Mouse (Mus musculus) heart, postnatal 36 days (tissue): ENCODE measurements around the gene L3mbtl3. TPM values are rescaled to one million over a fixed set of nuclear protein-coding genes. Genes with fewer than 3 reads are reported as not detected.

Experiments
- DNase-seq, 2 experiments: peaks; one replicate each; pipeline ENCODE4 v3.0.0; 2021 to 2022
- intact Hi-C: fragments of 180-260 bp; cut with DNase I; formaldehyde crosslinking; loops from one replicate; pipeline ENCODE4 v1.15.1; 2025
- microRNA-seq, 2 experiments: library from miRNA; unstranded; fragments of <30 nt; microRNA quantifications; one replicate each; pipeline ENCODE4 v1.2.0; 2021; ENCODE audit warnings: borderline number of aligned reads in 2 of 2
- total RNA-seq, 2 experiments: library from RNA; stranded (reverse); gene quantifications; 2 replicates each; pipeline ENCODE4 v1.2.3; 2021

The L3mbtl3 gene
- total RNA-seq, 2 experiments from 2014 or later = 7.1 to 8.7 TPM

DNA sequence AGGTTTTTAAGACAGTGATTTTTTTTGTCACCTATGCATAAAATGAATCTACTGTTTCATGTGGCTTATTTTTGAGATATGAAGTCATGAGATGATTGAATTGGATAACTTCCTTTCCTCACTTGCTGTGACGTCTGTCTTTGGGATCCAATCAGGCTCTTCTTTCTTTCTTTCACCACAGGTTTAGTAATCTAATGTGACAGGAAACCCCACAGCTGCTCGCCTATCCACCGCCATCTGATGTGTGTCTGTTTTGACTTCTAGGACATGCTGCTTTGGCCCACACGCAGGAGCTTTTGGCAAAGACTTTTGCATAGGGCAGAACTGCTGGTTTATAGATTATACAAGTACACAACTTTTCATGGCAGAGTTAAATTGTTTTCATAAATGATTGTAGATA lies 115.9 kb downstream of the L3mbtl3 start:
- intact Hi-C loops = no loop called here
- no peak for DNase-seq

DNA sequence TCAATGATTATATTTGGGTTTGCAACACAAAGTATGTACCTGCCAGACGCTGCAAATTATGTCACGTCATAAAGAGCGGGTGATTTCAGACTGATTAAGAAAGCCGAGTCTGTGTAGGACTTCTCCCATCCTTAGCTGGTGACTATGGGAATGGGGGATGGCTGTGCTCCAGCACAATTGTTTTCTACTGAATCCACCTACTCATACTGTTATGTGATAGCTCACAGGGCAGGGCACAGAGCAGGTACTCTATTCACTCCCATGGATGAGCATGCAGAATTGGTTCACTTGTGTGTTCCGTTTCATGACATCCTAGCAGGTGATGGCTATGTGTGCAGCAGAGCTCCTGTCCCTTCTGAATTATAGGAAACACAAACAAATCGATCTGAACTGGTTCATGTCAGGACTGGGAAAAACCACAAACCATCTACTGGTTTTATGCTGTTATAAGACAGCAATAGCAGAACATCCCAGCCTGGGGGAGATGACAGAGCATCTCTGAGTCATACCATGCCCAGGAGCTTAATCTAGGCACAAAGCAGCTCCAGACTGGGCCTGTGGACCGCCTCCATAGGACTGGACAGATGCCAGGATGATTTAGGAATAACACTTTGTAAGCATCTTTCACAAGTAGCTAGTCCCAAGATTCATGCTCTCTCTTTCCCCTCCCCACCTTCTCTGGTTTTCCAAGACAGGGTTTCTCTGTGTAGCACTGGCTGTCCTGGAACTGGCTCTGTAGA lies 126.2 kb downstream of the L3mbtl3 start:
- intact Hi-C loops = no loop called here
- no peak for DNase-seq

DNA sequence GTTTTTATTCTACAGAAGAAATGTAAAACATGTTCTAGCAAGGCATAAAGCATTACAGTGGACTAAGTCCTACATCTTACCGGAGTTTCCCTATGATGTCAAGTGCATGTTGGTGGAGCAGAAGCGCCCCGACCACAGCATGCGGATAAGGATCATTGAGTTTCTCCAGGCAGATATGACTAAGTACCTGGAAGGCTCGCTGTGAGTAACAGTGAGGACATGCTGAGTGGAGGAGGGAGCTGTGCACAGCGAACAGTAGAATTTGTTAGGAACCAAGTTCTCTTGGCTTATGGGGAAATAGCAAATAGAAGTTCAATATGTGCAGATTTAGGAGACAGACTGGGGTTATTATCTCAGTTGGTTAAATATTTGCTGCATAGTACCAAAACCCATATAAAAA lies 131.3 kb downstream of the L3mbtl3 start:
- intact Hi-C loops = no loop called here
- no peak for DNase-seq

DNA sequence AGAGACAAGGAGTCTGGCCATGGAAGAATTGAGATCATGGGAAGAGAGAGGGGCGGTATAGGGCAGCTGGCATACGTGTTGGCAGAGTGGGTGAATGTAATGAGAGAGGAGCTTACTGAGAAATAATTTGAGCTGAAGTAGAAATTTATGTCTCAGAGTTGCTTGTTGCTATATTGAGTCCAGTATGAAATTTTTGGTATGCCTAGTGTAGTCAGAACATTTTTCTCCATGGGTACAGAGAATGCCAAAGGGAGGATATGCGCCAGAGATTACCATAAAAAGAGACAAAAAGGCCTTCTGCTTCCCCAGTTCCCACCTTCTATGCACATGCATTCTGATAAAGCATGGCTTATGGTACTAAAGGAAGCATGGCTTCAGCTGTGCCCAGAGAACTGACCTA lies 132.6 kb downstream of the L3mbtl3 start:
- intact Hi-C loops = no loop called here
- no peak for DNase-seq

DNA sequence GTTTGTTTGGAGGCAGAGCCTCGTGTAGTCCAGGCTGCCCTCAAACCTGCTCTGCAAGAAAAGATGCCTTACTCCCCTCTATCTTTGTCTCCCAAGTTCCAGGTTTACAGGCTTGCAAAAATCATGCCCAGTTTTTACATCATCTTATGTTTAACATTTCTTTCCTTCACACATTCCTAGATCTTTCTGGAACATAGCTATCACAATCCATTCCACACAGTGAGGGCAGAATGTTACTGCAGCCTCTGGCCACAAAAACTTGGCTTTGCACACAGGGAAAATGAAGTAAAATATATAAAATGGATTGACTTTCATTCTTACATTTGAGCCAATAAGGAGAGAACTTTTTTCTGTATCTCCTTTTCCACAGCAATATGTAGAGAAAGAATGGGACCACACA lies 136.7 kb downstream of the L3mbtl3 start:
- intact Hi-C loops = no loop called here
- no peak for DNase-seq

DNA sequence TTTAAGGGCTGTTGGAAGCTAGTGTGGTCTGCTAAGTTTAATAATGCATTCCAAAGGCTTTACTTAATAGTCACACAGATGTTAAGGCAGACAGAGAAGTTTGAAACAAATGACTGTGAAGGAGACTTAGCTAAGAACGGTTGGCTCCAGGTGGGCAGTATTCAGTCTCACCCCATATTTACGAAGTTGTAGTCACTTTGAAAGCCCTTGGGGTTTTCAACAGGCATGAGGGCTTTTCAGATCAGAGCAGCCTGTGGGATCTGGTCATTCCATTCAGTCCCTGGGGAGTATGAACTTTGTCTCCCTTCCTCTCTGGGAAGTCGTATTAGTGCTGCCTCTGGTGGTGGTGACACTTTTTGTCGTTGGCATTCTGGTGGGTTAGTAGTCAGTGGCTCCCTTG lies 137.2 kb downstream of the L3mbtl3 start:
- intact Hi-C loops = no loop called here
- DNase-seq = no peak

DNA sequence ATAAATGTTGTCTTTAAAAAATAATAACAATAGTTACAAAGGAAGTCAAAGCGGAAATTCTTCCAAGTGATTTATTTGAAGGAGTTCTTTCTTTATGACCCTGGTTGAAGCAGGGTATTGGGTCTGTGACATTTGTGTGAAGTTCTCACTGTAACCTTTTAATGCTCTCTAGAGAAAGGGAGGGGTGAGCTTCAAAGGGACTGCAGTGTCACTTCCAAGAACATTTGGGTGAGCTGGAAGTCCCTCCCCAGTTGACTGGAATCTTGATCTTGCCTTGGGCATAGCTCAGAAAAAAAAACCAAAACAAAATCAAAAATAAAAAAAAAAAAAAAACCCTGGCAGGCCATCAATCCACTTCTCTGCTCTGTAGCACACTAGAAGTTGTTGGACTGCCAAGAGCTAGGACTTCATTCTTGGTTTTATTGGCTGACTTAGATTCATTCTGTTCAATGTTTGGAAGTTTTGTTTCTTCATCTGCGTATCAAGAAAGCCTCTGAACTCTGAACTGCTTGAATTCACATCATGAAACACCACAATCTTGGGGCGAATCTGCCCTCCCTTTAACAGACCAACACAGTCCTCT lies 143.6 kb downstream of the L3mbtl3 start:
- intact Hi-C loops = no loop called here
- no peak for DNase-seq

DNA sequence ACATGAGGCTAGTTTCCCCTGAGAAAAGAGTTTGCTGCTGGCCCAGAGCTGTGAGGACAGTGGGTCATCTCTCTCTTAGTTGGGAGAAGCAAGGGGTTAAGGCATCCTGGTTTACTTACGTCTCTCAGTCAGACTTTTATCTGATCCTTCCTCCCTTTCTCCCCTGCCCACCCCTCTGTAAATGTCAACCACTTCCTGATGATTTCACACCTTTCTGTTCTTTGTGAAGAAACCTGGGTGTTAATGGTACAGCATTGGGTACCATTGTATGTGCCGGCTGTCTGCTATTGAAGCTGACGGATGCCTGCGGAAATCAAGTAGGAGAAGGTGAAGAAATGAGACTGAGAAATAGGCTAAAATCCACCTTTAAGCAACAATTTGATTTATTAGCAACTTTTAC lies 146.3 kb downstream of the L3mbtl3 start, which contains the start of gene Samd3:
Samd3 (plus strand) TSS at position 220 of the 400 bp plus-strand sequence.
- intact Hi-C loops = no loop called here
- DNase-seq = no peak

DNA sequence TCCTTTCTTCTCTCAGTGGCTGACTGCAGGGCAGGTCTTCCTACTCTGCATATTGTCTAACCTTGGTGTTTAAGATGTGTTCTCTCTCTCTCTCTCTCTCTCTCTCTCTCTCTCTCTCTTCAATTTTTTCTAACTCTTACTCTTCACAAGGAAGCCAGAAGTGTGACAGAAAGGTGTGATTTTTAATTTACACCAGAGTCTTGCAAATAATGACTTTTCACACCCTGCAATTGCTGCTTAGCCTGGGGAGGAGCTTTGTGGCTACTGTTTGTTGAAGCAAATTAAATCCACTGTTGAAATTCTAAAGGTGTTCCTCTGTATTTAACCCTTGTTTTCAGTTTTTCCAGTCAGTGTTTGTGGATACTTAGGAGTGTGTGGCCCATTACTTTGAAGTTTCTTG lies 147.6 kb downstream of the L3mbtl3 start:
- DNase-seq = no peak
- intact Hi-C loops = no loop called here

DNA sequence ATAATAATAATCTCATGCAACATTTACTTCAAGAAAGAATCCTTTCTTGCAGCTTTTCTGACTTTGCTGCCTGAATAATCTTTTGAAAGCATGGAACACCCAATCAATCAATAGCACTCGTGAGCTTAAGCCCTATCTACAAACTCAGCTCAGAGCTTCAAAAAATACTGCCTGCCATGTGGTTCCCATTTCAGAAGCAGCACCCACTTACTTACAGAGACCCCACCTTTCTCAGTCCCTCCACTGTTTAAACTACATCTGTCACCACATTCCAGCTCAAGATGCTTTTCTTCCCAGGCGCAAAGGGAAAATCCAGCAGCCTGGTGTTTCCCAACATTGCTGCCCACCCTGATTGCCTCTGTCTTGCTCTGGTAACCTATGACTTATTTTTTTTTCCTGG lies 149.0 kb downstream of the L3mbtl3 start:
- intact Hi-C loops = no loop called here
- no peak for DNase-seq

DNA sequence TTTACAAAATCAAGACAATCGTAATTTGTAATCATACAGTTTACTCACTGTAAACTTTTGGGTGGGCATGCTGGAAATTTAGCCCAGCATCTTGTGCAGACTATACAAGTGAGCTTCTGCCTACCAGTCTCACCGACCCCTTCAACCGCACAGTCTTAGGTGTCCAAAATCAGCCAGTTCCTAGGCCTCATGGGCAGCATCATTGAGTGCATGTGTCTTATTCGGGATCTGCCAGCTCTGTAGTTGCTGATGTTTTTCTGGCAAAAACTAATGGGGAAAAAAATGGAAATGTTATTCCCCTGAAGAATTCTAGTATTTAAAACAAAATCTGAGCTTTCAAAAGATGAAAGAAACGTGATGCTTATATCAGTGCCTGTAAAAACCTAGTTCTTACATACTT lies 149.5 kb downstream of the L3mbtl3 start:
- intact Hi-C loops = no loop called here
- DNase-seq = no peak

Small RNAs within 50 kb of the gene (microRNA-seq; reads per million reads assigned to microRNA genes)
- gene Gm27754 = 0 reads per million in 2 experiments

Other genes with a start within 250 kb of the L3mbtl3 start
- not detected for gene Samd3, start 146.3 kb downstream of the L3mbtl3 start, total RNA-seq